Mouse (Mus musculus) C2C12 (cell line): Measurements from ENCODE around the gene Slc43a3.

Source experiments
- CEBPB ChIP-seq: IDR thresholded peaks from one replicate; pipeline ENCODE4 v1.6.1; 2011; ENCODE audit warnings: low read depth, mild to moderate bottlenecking, control low read depth, moderate library complexity
- CTCF ChIP-seq: IDR thresholded peaks from one replicate; pipeline ENCODE4 v1.5.1; 2011; ENCODE audit not compliant: control insufficient read depth, insufficient read depth, insufficient read length

- TF ChIP-seq CTCF (no peak), CEBPB (no peak)
These were observed 60.0 kb downstream of the Slc43a3 start for GRCm38 (mm10) chr2:84996376-84996775.
